Mouse (Mus musculus) A20 (cell line): ENCODE data around the gene Ick.
A peak's percentile ranks its signal among the peaks of the same experiment; 100 is the strongest.

Experiments used
- DNase-seq: peaks from one replicate; pipeline ENCODE4 v3.0.0-alpha.2; 2011; ENCODE audit warnings: low read depth, low spot score

Ick gene

DNA sequence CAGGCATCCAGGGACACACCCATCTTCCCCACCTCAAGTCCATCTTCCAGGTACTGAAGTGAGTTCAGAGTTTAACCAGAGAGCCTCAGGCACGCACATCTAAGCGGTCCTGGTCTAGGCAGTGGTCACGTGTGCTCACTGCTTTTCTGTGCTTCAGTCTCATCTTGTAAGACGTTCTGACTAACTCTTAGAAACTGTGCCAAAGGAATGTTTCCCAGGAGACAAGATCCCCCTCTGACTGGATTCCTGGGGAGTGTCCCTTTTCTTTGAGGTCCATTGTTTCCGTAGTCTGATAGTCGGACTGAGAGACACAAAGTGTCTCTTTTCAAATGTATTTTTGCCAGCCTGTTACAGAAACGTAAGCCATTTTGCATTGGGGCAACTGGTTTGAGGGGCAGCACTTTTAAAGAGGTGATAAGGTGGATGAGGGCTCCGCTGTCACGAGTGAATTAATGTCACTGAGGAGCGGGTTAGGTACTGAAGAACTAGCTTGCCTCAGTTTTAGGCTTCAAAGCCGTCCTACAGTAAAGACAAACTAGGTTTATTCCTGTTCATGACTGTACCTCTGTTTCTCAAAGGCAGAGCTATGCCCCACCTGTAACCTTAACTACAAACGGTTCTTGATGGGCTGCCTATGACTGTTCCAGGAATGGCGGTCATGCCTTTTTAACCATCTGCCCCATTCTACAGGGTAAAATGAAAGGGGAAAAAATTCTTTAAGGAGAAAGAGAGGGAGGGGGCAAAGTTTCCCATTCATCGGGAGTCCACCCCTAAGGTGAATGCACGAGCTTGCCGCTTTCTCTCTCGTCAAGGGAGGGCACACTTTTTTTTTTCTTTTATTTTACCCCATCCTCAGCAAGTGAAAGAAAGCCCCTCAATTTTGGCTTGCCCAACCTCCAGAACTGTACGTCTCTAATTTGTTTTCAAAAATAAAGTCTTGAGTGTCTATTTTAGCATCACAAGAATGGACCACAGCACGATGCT, 82.0 kb downstream of the Ick start:
- DNase-seq = peak; percentile 15

DNA sequence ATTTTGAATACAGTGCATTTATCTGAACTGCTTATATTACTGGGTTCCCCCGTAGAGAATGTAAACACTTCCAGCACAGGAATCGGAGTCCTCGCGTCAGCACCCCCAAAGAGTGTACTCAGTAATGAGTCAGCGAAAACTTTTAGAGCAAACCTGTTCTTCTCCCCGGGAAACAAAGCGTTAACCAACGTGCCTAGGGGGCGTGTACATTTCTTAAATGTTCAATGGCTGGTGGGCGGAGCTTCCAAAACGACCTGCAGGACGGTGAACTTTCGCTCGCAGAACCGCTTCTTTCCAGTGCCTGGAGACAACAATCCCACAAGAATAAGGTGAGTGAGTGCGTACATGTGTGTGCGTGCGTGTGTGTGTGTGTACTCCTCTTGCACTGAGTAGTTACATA, 82.7 kb downstream of the Ick start:
- DNase-seq = peak; percentile 89

DNA sequence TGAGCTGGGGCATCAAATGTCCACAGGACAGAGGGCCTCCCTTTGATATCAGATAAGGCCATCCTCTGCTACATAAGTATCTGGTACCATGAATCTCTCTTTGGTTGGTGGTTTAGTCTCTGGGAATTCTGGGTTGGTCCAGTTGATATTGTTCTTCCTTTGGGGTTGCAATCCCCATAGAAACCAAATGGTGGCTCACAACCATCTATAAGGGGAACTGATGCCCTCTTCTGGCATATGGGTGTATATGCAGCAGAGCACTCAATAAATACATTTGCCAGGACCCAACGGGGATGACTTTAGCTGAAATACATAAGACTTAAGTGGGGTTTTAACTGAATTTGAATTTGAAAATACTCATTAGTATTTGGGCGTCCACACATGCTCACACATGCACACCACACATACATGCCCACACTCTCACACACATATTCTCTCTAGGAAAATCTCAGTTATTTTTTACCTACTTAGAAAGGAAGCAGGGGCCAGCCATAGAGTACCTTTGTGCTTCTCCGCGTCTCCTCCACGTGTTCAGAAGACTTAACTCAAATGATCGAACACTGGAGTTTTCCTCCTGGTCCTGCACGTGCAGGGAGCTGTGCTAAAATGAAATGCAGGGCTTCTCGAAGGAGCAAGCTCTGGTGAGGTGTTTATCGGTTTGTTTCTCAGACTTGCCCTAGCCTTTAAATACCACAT, 85.1 kb downstream of the Ick start:
- DNase-seq = peak; percentile 76

DNA sequence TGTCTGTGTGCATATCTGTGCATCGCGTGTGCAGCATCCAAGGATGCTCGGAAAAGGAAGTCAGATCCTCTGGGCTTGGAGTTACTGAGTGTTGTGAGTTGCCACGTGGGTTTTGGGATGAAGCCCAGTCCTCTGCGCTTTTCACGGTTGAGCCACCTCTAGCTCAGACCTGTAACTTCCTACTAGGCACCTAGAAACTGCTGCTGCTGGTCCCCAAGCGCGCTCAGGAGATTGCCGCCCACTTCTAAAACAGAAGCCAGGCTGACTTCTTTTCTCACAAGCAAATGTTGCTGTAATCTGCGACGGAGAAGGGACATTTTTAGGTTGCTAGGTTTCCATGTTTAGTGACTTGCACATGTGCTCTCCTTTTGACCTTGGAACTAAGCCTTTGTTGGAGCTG, 86.0 kb downstream of the Ick start:
- no peak for DNase-seq

DNA sequence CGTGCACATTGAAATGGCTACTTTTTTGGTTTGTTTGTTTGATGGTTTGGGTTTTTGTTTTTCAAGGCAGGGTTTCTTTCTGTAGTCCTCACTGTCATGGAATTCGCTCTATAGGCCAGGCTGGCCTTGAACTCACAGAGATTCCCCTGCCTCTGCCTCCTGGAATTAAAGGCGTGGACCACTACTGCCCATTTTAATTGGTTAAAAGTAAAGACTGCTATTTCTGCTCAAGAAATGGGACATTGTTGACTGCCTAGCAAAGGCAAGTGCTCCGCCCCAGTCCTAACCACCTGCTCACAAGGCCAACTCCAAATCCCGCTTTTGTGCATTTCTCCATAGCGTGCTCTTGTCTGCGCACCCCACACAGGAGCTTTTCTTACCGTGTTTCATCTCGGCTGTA, 88.8 kb downstream of the Ick start:
- DNase-seq = no peak

DNA sequence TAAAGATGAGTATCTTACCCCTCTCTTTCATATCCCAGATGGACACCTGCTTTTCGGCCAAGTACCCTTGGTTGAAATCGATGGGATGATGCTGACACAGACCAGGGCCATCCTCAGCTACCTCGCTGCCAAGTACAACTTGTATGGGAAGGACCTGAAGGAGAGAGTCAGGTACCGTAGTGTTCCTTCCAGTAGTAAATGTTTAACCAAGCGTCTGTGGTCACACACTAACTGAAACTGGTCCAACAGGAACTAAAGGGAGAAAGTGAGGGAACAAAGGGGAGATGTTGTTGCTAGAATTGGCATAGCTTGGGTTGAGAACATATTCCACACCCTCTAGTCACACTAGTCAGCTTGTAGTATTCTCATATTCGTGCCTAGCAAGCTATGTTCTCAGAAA, 95.2 kb downstream of the Ick start:
- no peak for DNase-seq

DNA sequence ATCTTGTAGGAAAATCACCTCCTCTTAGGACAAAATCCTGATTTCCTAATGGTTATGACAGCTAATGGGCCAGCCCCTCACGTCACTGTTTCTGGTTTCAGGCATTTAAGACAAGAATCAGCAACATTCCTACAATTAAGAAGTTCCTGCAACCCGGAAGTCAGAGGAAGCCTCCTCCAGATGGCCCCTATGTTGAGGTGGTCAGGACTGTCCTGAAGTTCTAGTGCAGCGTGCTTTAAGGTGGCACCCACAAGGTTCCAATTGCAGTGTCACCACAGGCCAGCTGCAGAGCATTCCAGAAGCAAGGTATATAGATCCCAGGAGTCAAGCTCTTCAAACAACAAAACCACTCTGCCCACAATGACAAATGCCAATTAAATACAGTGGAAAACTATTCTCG, 100.0 kb downstream of the Ick start:
- no peak for DNase-seq

DNA sequence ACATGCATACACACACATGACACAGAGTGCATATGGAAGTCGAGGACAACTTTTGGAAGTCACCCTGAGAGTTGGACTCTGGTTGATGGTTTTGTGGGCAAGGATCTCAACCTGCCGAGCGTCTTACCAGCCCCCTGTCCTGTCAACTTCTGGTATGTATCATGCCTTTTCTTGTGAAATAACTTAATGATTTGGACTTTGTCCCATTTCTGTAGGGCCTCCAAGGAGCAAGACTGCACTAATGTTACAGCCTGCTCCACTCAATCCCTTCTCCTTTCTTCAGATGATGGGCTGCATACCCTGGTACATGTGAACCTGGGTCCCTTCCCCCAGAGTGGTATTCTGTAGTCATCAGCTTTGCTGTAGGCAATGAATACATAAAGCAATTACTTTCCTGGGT, 101.1 kb downstream of the Ick start:
- no peak for DNase-seq

DNA sequence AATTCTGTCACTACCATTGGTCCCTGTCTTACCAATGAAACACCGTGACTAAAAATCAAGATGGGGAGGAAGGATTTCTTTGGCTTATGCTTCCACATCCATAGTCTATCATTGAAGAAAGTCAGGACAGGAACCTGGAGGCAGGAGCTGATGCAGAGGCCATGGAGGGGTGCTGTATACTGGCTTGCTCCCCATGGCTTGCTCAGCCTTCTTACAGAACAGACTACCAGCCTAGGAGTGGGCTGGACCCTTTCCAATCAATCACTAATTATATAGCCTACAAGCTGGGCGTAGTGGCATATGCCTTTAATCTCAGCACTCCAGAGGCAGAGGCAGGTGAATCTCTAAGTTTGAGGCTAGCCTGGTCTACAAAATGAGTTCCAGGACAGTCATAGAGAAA, 101.8 kb downstream of the Ick start:
- DNase-seq = no peak

DNA sequence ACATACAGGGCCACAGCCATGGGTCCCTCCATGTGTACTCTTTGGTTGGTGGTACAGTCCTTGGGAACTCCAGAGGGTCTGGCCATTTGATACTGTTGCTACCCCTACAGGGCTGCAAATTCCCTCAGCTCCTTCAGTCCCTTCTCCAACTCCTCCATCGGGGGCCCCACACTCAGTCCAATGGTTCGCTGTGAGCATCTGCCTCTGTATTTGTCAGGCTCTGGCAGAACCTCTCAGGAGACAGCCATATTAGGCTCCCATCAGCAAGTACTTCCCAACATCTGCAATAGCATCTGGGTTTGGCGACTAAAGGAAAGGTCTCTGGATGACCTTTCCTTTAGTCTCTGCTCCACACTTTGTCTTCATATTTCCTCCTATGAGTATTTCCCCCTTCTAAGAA, 102.5 kb downstream of the Ick start:
- DNase-seq = no peak

DNA sequence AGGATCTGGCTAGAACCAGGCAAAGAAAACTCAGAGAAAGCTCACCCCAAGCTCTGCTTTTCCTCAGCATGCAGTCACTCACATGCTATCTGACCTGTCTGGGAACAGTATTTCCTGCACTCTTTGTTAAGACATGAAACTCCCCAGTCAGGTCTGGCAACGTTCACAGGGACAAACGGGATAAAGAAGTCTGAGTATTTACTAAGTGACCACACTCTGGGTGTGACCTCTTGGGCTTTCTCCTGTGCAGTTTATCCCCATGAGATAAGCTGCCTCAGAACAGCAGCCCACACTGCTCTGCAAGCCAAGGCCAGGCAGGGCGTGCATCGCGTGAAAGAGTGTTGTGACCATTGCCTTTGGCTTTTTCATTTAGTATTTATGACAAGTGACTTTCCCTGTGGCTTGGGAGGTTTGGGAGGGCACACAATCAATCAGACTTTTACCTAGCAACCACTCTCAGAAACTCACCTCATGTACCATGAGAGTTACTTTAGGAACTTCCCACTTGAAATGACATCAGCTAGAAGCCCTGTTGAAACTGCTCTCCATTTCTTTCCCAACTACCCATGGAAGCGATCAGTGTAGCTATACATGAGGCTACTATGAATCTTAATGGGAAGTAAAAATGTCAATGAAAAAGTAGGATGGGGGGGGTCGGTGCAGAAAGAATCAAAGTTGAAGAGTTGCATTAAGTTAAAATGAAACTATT, 103.5 kb downstream of the Ick start:
- no peak for DNase-seq

DNA sequence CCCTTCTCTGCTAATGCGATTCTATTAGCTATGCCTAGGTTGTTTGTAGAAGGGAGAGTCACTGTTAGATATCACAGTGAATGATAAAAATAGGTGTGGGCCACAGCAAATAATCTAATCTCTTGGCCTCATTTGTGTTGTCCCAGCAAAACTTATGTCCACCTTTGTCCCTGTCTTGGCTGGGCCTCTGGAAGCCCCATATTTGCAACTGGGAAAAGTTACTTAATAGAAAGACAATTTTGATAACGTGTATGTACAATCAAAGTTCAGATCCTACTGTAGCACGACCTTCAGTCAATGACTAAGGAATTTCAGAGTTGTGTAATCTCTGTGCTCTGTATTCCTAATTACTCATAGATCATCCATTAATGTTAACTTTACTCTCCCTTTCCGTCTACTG, 108.1 kb downstream of the Ick start:
- no peak for DNase-seq
